Mouse (Mus musculus) lung, postnatal 0 days (tissue): ENCODE measurements around the gene Rab4b. TPM values are rescaled to one million over a fixed set of nuclear protein-coding genes. Genes with fewer than 3 reads are reported as not detected.

Experiments used
- ATAC-seq: fragments of 200-750 bp; cut with Nextera tagmentation; 2 replicates; pipeline ENCODE4 v1.8.0; 2017; ENCODE audit warnings: moderate library complexity
- DNase-seq: peaks from one replicate; pipeline ENCODE4 v3.0.0-alpha.2; 2016; ENCODE audit warnings: low spot score
- H3K27ac ChIP-seq: fragments of 300-500 bp; sonication (generic); 2 replicates; pipeline ENCODE4 v1.5.1; 2014; ENCODE audit warnings: antibody characterized with exemption, mild to moderate bottlenecking, low read length, mixed read lengths
- H3K27me3 ChIP-seq: fragments of 300-500 bp; sonication (generic); replicated peaks from 2 replicates; pipeline ENCODE4 v1.6.1; 2014; ENCODE audit warnings: low read length, mixed read lengths; ENCODE audit not compliant: insufficient read depth
- H3K36me3 ChIP-seq: fragments of 300-500 bp; sonication (generic); 2 replicates; pipeline ENCODE4 v1.6.1; 2014; ENCODE audit warnings: low read length, mixed read lengths; ENCODE audit not compliant: insufficient read depth
- H3K4me1 ChIP-seq: fragments of 300-500 bp; sonication (generic); 2 replicates; pipeline ENCODE4 v1.6.1; 2014; ENCODE audit warnings: antibody characterized with exemption, low read depth, low read length, mixed read lengths; ENCODE audit not compliant: insufficient read depth
- H3K4me2 ChIP-seq: fragments of 300-500 bp; sonication (generic); replicated peaks from 2 replicates; pipeline ENCODE4 v1.6.1; 2014; ENCODE audit warnings: low read depth, mild to moderate bottlenecking, low read length, moderate library complexity, mixed read lengths
- H3K4me3 ChIP-seq: fragments of 300-500 bp; sonication (generic); 2 replicates; pipeline ENCODE4 v1.5.1; 2014; ENCODE audit warnings: low read depth, low read length
- H3K9ac ChIP-seq: fragments of 300-500 bp; sonication (generic); replicated peaks from 2 replicates; pipeline ENCODE4 v1.6.1; 2014; ENCODE audit warnings: low read depth, mild to moderate bottlenecking
- H3K9me3 ChIP-seq: fragments of 300-500 bp; sonication (generic); 2 replicates; pipeline ENCODE4 v1.6.1; 2016; ENCODE audit warnings: low read length, mixed read lengths
- CTCF ChIP-seq: IDR thresholded peaks from 2 replicates; pipeline ENCODE4 v1.5.1; 2016; ENCODE audit warnings: antibody characterized with exemption, mild to moderate bottlenecking
- EP300 ChIP-seq: IDR thresholded peaks from 2 replicates; pipeline ENCODE4 v1.6.1; 2016; ENCODE audit warnings: antibody characterized with exemption, mild to moderate bottlenecking, control low read depth
- WGBS: fragments of 180-500 bp; shearing (Covaris S2); extraction: QIAGEN DNeasy Blood & Tissue Kit; methylation state at CpG from one replicate; pipeline ENCODE4 v1.1.7; 2014; 5-methylcytosine and 5-hydroxymethylcytosine counted together
- polyA plus RNA-seq: library from polyadenylated mRNA; unstranded; fragments of >200 nt; fragmentation: Nextera tagmentation; extraction: Ambion mirVana; gene quantifications from 2 replicates; pipeline ENCODE4 v1.2.1, GENCODE M21; 2015

The Rab4b gene
- polyA plus RNA-seq, 1 experiment from 2014 or later, result 82.3 TPM

DNA sequence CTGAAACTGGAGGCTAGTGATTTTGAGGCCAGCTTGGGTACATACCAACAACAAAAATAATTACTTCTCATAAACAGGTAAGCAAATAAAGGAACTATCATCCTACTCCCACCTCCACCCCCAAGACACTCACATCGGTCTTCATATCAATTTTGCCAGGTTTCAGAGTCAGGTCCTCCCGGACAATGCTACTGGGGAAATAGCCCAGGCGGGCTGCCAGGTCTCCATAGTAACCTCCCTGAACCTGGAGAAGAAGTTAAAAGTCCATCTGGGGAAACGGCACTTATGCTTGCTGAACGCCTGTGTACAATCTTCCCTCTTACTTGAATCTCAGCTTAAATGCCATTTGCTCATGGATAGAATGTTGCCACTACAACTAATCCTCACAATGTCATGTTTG is 1.3 kb upstream of the Rab4b start:
- 28% methylated on average over 5 of the region's 5 CpGs for WGBS
- peak overlapping the region; percentile 59; the same call in 1 of the 2 replicates for H3K27ac ChIP-seq
- H3K4me2 ChIP-seq, result no peak overlapping the region
- no peaks in the 10 kb centered on the region for H3K36me3 ChIP-seq
- H3K9me3 ChIP-seq, result no peaks in the 10 kb centered on the region
- DNase-seq, result peak; percentile 62
- H3K9ac ChIP-seq, result no peak overlapping the region
- TF ChIP-seq CTCF (no peak), EP300 (no peak)
- peaks cover 8% of the 10 kb centered on the region; the same call in 1 of the 2 replicates for H3K4me1 ChIP-seq
- no peaks in the 10 kb centered on the region for H3K27me3 ChIP-seq
- no peak for ATAC-seq
- H3K4me3 ChIP-seq, result no peak overlapping the region

DNA sequence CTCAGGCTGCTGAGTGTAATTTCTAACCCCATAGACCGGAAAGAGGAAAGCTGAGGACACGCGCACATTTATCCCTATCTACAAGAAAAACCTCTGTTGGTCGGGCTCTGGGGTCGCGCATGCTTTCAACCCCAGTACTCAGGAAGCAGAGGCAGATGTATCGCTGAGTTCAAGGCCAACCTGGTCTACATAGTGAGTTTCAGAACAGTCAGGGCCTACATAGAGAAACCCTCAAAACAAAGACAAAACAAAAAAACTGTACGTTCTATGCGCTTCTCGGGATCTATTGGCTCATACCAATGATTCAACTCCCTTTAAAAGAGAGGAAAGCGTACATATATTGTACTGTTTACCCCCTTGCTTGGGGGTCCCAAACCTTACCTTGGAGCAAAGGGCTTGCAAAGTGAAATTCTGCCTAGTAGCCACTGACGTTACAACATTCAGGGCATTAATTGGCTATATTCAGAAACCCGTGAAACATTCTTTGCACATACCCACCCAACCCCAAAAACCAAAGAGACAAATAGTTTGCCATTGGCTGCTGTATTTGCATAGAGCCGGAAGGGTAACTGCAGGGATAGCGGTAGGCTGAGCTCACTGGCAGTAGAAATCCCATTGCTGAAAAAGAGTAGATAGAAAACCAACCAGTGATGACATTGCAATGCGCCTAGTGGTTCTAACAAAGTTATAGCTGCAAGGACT is 672 bp upstream of the Rab4b start:
- no peak for DNase-seq
- ATAC-seq, result no peak
- Histone ChIP-seq H3K9ac (no peak overlapping the region), H3K4me1 (peaks cover 8% of the 10 kb centered on the region; the same call in 1 of the 2 replicates), H3K27ac (peak overlapping the region; percentile 94), H3K4me3 (peak overlapping the region; percentile 75), H3K4me2 (peak overlapping the region; percentile 53), H3K36me3 (0 out of 2 replicates have a peak, but pooled peaks cover under 1% of the 10 kb centered on the region), H3K9me3 (no peaks in the 10 kb centered on the region), H3K27me3 (no peaks in the 10 kb centered on the region)
- TF ChIP-seq CTCF (no peak), EP300 (no peak; the same call in 1 of the 2 replicates)
- WGBS, result 35% methylated on average over 16 of the region's 16 CpGs

- Histone ChIP-seq H3K36me3 (peaks cover 11% of the 10 kb centered on the region), H3K4me2 (peak overlapping the region; percentile 47), H3K27ac (peak overlapping the region; percentile 94), H3K4me1 (peaks cover 8% of the 10 kb centered on the region; the same call in 1 of the 2 replicates), H3K9me3 (no peaks in the 10 kb centered on the region), H3K27me3 (no peaks in the 10 kb centered on the region), H3K4me3 (peak overlapping the region; percentile 75), H3K9ac (peak overlapping the region; percentile 51)
- TF ChIP-seq CTCF (no peak), EP300 (no peak)
- WGBS, result 8% methylated on average over 4 of the region's 4 CpGs
- DNase-seq, result no peak
- no peak for ATAC-seq
These were observed 763 bp downstream of the Rab4b start for GRCm38 (mm10) chr7:27177942-27178323.

DNA sequence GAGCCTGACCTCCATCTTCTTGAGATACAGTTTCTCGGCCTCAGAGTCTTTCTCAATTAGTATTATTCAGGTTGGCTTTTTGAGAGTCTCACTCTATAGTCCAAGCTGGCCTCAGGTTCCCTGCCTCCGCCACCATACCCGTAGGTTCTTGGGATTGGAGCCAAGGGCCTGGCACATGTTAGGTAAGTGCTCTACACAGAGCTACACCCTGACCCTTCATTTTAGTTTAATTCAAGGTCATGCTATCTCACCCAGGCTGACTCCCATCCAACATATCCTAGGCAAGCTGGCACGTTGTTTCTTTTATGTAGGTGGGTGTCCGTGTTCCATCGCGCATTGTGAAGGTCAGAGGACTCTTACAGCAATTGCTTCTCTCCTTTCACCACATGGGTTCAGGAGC is 3.8 kb downstream of the Rab4b start:
- no peak for ATAC-seq
- H3K4me2 ChIP-seq, result no peak overlapping the region

DNA sequence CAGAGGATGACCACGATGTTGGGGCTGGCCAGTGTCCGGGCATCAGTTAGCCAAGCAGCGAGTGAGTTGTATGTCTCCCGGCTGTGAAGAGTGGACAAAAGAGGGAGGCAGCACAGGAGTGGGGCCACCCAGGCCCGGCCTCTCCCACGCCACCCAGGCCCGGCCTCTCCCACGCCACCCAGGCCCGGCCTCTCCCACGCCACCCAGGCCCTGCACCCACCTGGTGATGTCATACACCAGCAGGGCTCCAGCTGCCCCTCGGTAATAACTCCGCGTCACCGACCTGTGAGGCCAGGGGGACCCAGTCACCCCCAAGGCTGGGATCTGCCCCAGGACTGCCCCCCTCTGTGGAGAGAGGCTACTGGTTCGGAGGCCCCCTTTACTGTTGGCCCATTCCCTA is 4.2 kb downstream of the Rab4b start:
- Histone ChIP-seq H3K4me3 (no peak overlapping the region), H3K36me3 (peaks cover 23% of the 10 kb centered on the region), H3K4me2 (no peak overlapping the region), H3K27me3 (no peaks in the 10 kb centered on the region), H3K9me3 (no peaks in the 10 kb centered on the region), H3K27ac (no peak overlapping the region), H3K4me1 (peaks cover 8% of the 10 kb centered on the region; the same call in 1 of the 2 replicates), H3K9ac (no peak overlapping the region)
- DNase-seq (no peak), ATAC-seq (no peak)
- TF ChIP-seq CTCF (no peak), EP300 (no peak)
- whole genome bisulfite sequencing, result 97% methylated on average over 15 of the region's 15 CpGs

More for the DNA sequence above, 3.8 kb downstream of the Rab4b start:
- Histone ChIP-seq H3K36me3 (peaks cover 23% of the 10 kb centered on the region), H3K9me3 (no peaks in the 10 kb centered on the region), H3K4me1 (peaks cover 8% of the 10 kb centered on the region; the same call in 1 of the 2 replicates), H3K27me3 (no peaks in the 10 kb centered on the region), H3K27ac (no peak overlapping the region), H3K4me3 (no peak overlapping the region), H3K9ac (no peak overlapping the region)
- 83% methylated on average over 7 of the region's 7 CpGs for WGBS
- no peak for TF ChIP-seq CTCF
- no peak for TF ChIP-seq EP300
- DNase-seq, result no peak

DNA sequence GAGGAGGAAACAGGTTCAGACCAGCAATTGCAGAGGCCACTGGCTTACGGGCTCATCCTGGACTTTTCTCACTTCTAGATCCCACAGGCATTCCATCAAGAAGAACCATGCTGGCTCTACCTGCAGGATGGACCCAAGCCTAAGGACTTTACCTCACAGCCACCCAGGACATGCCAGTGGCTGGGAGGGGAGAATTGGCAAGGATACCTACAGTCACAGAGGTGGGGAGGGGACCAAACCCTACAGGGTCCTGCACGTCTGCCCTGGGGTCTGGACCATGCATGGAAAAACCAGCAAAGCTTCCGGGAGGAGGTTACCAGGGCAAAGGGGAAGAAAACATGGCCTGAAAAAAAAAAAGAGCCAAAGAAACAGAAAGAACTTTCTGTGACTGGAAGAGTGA is 7.7 kb downstream of the Rab4b start:
- Histone ChIP-seq H3K4me1 (peaks cover 4% of the 10 kb centered on the region; the same call in 1 of the 2 replicates), H3K4me3 (no peak overlapping the region), H3K27ac (no peak overlapping the region), H3K36me3 (peaks cover 23% of the 10 kb centered on the region), H3K27me3 (no peaks in the 10 kb centered on the region), H3K9me3 (no peaks in the 10 kb centered on the region), H3K4me2 (no peak overlapping the region), H3K9ac (no peak overlapping the region)
- TF ChIP-seq CTCF (no peak), EP300 (no peak)
- DNase-seq (no peak), ATAC-seq (no peak)
- 89% methylated on average over 3 of the region's 3 CpGs for WGBS
